Comparison of ENCODE assay signal across 12 mouse cellular contexts in genomic region chr10:117222821-117223220, GRCm38 (mm10). TPM values are rescaled to one million over a fixed set of nuclear protein-coding genes. Genes with fewer than 3 reads are reported as not detected.
DNase-seq lines count a peak whose midpoint lies in the region; ATAC-seq and TF ChIP-seq lines count a peak whose summit lies in the region.
"Had no signal": no experiment of that assay in that cellular context is flagged by ENCODE, and none has a peak within 500 bp of the region (broad histone marks: within the 10 kb centered on the region; RNA-seq: fewer than 3 reads in every experiment).

No protein-coding gene starts in this region.

- H3K4me1 ChIP-seq in erythroblast, embryonic 14.5 days (ENCODE audit: control insufficient read depth): peaks cover 26% of the 10 kb centered on the region
- peaks cover 13% of the 10 kb centered on the region in 2 experiments for H3K4me1 ChIP-seq in liver, embryonic 14.5 days (replicated peaks; ENCODE audit: control insufficient read depth in 2 of 2, insufficient read depth in 2 of 2, low read length in 1 of 2)
- H3K4me1 ChIP-seq in stomach, embryonic 16.5 days (ENCODE audit: control insufficient read depth, insufficient read depth, low read length): peaks cover 10% of the 10 kb centered on the region

- H3K9me3 ChIP-seq in erythroblast, embryonic 14.5 days (ENCODE audit: control insufficient read depth, low read length): no peaks in the 10 kb centered on the region
- H3K9me3 ChIP-seq in liver, embryonic 14.5 days (ENCODE audit: control insufficient read depth, low read length): no peaks in the 10 kb centered on the region
- no peaks in the 10 kb centered on the region for H3K9me3 ChIP-seq in stomach, embryonic 16.5 days (replicated peaks; ENCODE audit: control insufficient read depth, low read length)

- H3K27ac ChIP-seq in liver, embryonic 14.5 days: no peak overlapping the region
- H3K27ac ChIP-seq in stomach, embryonic 16.5 days (ENCODE audit: low read length): no peak overlapping the region

- no peak for TF ChIP-seq CTCF in liver, embryonic 14.5 days (IDR thresholded peaks at IDR 0.05; ENCODE audit: low read depth)

- TF ChIP-seq EP300 in liver, embryonic 14.5 days (IDR thresholded peaks at IDR 0.05; ENCODE audit: low read depth): no peak

- WGBS in liver, embryonic 14.5 days (ENCODE audit: insufficient replicate concordance): 81% methylated on average over 3 of the region's 3 CpGs
- WGBS in stomach, embryonic 16.5 days: 77% methylated on average over 3 of the region's 3 CpGs

- no peak for ATAC-seq in erythroblast, adult 5-6 weeks (replicated peaks; ENCODE audit: low FRiP score, poor library complexity, severe bottlenecking)
- ATAC-seq in liver, embryonic 14.5 days (ENCODE audit: insufficient read depth): no peak
- no peak for ATAC-seq in stomach, embryonic 16.5 days (ENCODE audit: insufficient read depth, low FRiP score)
- ATAC-seq in CD4-positive, CD25-positive, alpha-beta regulatory T cell, adult 4 months: no peak

- DNase-seq in ovary, adult 18-20 months (ENCODE audit: low spot score): peak; percentile 34
- DNase-seq in ovary, postnatal 10 days (ENCODE audit: low spot score): no peak
- no peak for DNase-seq in liver, embryonic 14.5 days (ENCODE audit: low read depth in 3 of 3, low spot score in 3 of 3)
- DNase-seq in left cerebral cortex, adult 18-20 months (ENCODE audit: low spot score in 2 of 2): no peak
- DNase-seq: cerebellum, adult 8-10 months; gastrocnemius, postnatal 36 days had no signal

- peak overlapping the region; percentile 97 for H3K4me3 ChIP-seq in erythroblast, embryonic 14.5 days (replicated peaks)
- peak overlapping the region in 1 of 2 experiments; percentile 90; a peak in 2 of 4 replicates for H3K4me3 ChIP-seq in liver, embryonic 14.5 days (ENCODE audit: insufficient read depth in 1 of 2, low read depth in 2 of 2, low read length in 2 of 2)
- H3K4me3 ChIP-seq in stomach, embryonic 16.5 days (replicated peaks; ENCODE audit: low read length): no peak overlapping the region

- H3K36me3 ChIP-seq in erythroblast, embryonic 14.5 days (ENCODE audit: control insufficient read depth): peaks cover 51% of the 10 kb centered on the region
- H3K36me3 ChIP-seq in liver, embryonic 14.5 days (replicated peaks; ENCODE audit: control insufficient read depth, insufficient read depth, low read depth): peaks cover 40% of the 10 kb centered on the region
- peaks cover 21% of the 10 kb centered on the region; the same call in 1 of the 2 replicates for H3K36me3 ChIP-seq in stomach, embryonic 16.5 days (ENCODE audit: control insufficient read depth, insufficient read depth, low read length)

- H3K9ac ChIP-seq in liver, embryonic 14.5 days (replicated peaks): no peak overlapping the region
- no peak overlapping the region for H3K9ac ChIP-seq in stomach, embryonic 16.5 days (ENCODE audit: low read length)

- no peaks in the 10 kb centered on the region; the same call in 1 of the 2 replicates for H3K27me3 ChIP-seq in erythroblast, embryonic 14.5 days (ENCODE audit: control insufficient read depth)
- H3K27me3 ChIP-seq in liver, embryonic 14.5 days (ENCODE audit: control insufficient read depth, insufficient read depth, low read length): no peaks in the 10 kb centered on the region
- H3K27me3 ChIP-seq in stomach, embryonic 16.5 days (ENCODE audit: control insufficient read depth, insufficient read depth, low read length): no peaks in the 10 kb centered on the region

- H3K4me2 ChIP-seq in liver, embryonic 14.5 days (ENCODE audit: low read depth): peak overlapping the region; percentile 90
- H3K4me2 ChIP-seq in stomach, embryonic 16.5 days (ENCODE audit: low read depth, low read length): peak overlapping the region; percentile 85; the same call in 1 of the 2 replicates

RNA-seq across cellular contexts. Expression of gene Yeats4, which starts 1.5 kb away (rescaled TPM):
- 24.5 and 26.4 TPM in 2 replicates for polyA plus RNA-seq in erythroblast, embryonic 14.5 days (2012)
- total RNA-seq in erythroblast, adult 5-6 weeks (2015; ENCODE audit: low replicate concordance): 25.9 and 28.6 TPM in 2 replicates
- 25.0 and 51.6 TPM in 2 replicates for total RNA-seq in erythroblast, adult 5-6 weeks (2017; ENCODE audit: low replicate concordance)
- polyA plus RNA-seq in liver, embryonic 14.5 days (2012; rRNA removed): 23.6 and 36.1 TPM in 2 replicates
- polyA plus RNA-seq in liver, embryonic 14.5 days (2014; fragmentation: Nextera tagmentation; extraction: Ambion mirVana): 42.0 and 48.7 TPM in 2 replicates
- polyA plus RNA-seq in stomach, embryonic 16.5 days (2015; fragmentation: Nextera tagmentation; extraction: Ambion mirVana): 45.8 and 48.9 TPM in 2 replicates
- 10 to 100 TPM; 47.1 to 50.0 TPM for total RNA-seq in left cerebral cortex, adult 18-20 months (2021)
- polyA plus RNA-seq in CD4-positive, CD25-positive, alpha-beta regulatory T cell, adult 4 months (2017; shearing (Covaris generic)): 10 to 100 TPM; 19.1 to 24.6 TPM

RNA-seq across cellular contexts. Expression of gene 9530003J23Rik, which starts 15.7 kb away (rescaled TPM):
- polyA plus RNA-seq in erythroblast, embryonic 14.5 days (2012): not detected in 2 replicates
- not detected in 2 replicates for total RNA-seq in erythroblast, adult 5-6 weeks (2015; ENCODE audit: low replicate concordance)
- 0.56 TPM in 1 of 2 replicates, not detected in the other for total RNA-seq in erythroblast, adult 5-6 weeks (2017; ENCODE audit: low replicate concordance)
- polyA plus RNA-seq in liver, embryonic 14.5 days (2012; rRNA removed): not detected in 2 replicates
- polyA plus RNA-seq in liver, embryonic 14.5 days (2014; fragmentation: Nextera tagmentation; extraction: Ambion mirVana): not detected in 2 replicates
- polyA plus RNA-seq in stomach, embryonic 16.5 days (2015; fragmentation: Nextera tagmentation; extraction: Ambion mirVana): not detected in 2 replicates
- not detected for total RNA-seq in left cerebral cortex, adult 18-20 months (2021)
- not detected for polyA plus RNA-seq in CD4-positive, CD25-positive, alpha-beta regulatory T cell, adult 4 months (2017; shearing (Covaris generic))
- total RNA-seq: gastrocnemius, postnatal 36 days; layer of hippocampus, postnatal 14 days; monocyte, adult 5-6 weeks had no signal

RNA-seq across cellular contexts. Expression of gene Lyz2, which starts 59.3 kb away (rescaled TPM):
- polyA plus RNA-seq in erythroblast, embryonic 14.5 days (2012): 0.07 and 0.16 TPM in 2 replicates
- total RNA-seq in erythroblast, adult 5-6 weeks (2015; ENCODE audit: low replicate concordance): 2,691 and 2,758 TPM in 2 replicates
- 1,711 and 2,049 TPM in 2 replicates for total RNA-seq in erythroblast, adult 5-6 weeks (2017; ENCODE audit: low replicate concordance)
- polyA plus RNA-seq in liver, embryonic 14.5 days (2012; rRNA removed): 93.4 and 95.5 TPM in 2 replicates
- 255 and 323 TPM in 2 replicates for polyA plus RNA-seq in liver, embryonic 14.5 days (2014; fragmentation: Nextera tagmentation; extraction: Ambion mirVana)
- 216 and 331 TPM in 2 replicates for polyA plus RNA-seq in stomach, embryonic 16.5 days (2015; fragmentation: Nextera tagmentation; extraction: Ambion mirVana)
- 10 to 100 TPM; 18.8 to 20.3 TPM for total RNA-seq in left cerebral cortex, adult 18-20 months (2021)
- 1 to 10 TPM in 1 of 2 experiments, under 1 TPM in 1; 0.32 to 9.2 TPM for polyA plus RNA-seq in CD4-positive, CD25-positive, alpha-beta regulatory T cell, adult 4 months (2017; shearing (Covaris generic))

Comparison
In these comparisons a context has a peak if more than half of its experiments do, and no peak if none do; other contexts are left out.
1. RNA of gene Lyz2, which starts 59.3 kb away (polyA plus RNA-seq): 216 to 331 TPM in stomach, embryonic 16.5 days and 93.4 to 323 TPM in liver, embryonic 14.5 days; 0.32 to 9.2 TPM in CD4-positive, CD25-positive, alpha-beta regulatory T cell, adult 4 months and 0.07 to 0.16 TPM in erythroblast, embryonic 14.5 days; every median in the first group is over 4 times any median in the second.